In the genomic region with DNA sequence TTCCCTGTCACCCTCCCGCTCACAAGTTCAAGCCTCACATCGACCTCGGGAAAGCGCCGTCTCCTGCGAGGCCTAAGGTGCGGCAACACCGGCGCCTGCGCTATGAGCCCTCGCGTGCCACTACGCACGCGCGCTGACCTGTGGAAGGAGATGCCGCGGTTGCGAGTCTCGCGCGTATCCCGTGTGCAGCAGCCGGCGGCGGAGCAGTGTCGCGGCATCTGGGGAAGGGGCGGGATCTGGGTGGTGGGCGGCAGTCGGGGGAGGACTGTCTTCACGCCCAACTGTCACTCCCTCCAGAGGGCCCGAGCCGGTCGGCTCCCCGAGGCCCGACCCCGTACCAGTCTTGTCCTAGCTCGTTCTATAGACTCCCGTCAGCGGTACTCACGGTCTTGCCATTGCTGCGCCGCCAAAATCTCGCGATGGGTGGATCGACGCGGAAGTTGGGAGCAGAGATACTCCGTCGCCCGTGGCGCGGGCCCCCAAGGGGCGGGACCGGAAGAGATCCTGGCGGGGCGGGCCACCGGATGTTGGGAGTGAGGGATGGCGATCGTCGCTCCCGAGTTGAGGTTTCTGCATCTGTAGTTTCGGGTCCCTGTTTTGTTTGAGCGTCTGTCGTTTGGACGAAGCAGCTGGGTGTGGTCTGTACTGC, we compare ENCODE assay signal across 7 mouse cellular contexts. TPM values are rescaled to one million over a fixed set of nuclear protein-coding genes. Genes with fewer than 3 reads are reported as not detected.
DNase-seq lines count a peak whose midpoint lies in the region; ATAC-seq lines count a peak whose summit lies in the region.

A gene (minus strand): TSS at position 497 of the 649 bp plus-strand sequence.

- H3K4me3 ChIP-seq in embryonic facial prominence, embryonic 10.5 days, result peak within 1 kb of the TSS; percentile 72
- H3K4me3 ChIP-seq in limb, embryonic 10.5 days, result peak within 1 kb of the TSS; percentile 76
- peak within 1 kb of the TSS; percentile 63 for H3K4me3 ChIP-seq in midbrain, embryonic 13.5 days (replicated peaks)

- WGBS in embryonic facial prominence, embryonic 10.5 days, result under 1% methylated on average over 67 of the region's 67 CpGs
- WGBS in limb, embryonic 10.5 days, result under 1% methylated on average over 67 of the region's 67 CpGs
- under 1% methylated on average over 67 of the region's 67 CpGs for WGBS in midbrain, embryonic 13.5 days

- peak within 1 kb of the TSS; percentile 91 for H3K4me2 ChIP-seq in midbrain, embryonic 13.5 days (replicated peaks)

- peak; percentile 97 for DNase-seq in adrenal gland, postnatal 10 days
- peak; percentile 98 for DNase-seq in embryonic facial prominence, embryonic 10.5 days (ENCODE audit: low spot score)
- peak; percentile 95 for DNase-seq in kidney, adult 11 months
- DNase-seq in limb, embryonic 10.5 days (ENCODE audit: low spot score), result peak; percentile 99
- peak; percentile 94 for DNase-seq in spleen, adult 12 weeks (ENCODE audit: low spot score)

- no peaks in the 10 kb centered on the region for H3K9me3 ChIP-seq in embryonic facial prominence, embryonic 10.5 days
- H3K9me3 ChIP-seq in limb, embryonic 10.5 days (replicated peaks), result no peaks in the 10 kb centered on the region
- no peaks in the 10 kb centered on the region for H3K9me3 ChIP-seq in midbrain, embryonic 13.5 days

- peak; percentile 91 for ATAC-seq in granulocyte monocyte progenitor cell, adult 5-6 weeks (replicated peaks; ENCODE audit: poor library complexity, severe bottlenecking)
- peak; percentile 97 for ATAC-seq in midbrain, embryonic 13.5 days

- H3K27ac ChIP-seq in embryonic facial prominence, embryonic 10.5 days (replicated peaks), result peak within 1 kb of the TSS; percentile 91
- H3K27ac ChIP-seq in limb, embryonic 10.5 days, result peak within 1 kb of the TSS; percentile 90
- peak within 1 kb of the TSS; percentile 98 for H3K27ac ChIP-seq in midbrain, embryonic 13.5 days

- no peaks in the 10 kb centered on the region for H3K27me3 ChIP-seq in embryonic facial prominence, embryonic 10.5 days (replicated peaks; ENCODE audit: low read depth, poor library complexity, severe bottlenecking)
- H3K27me3 ChIP-seq in limb, embryonic 10.5 days (ENCODE audit: low read depth, poor library complexity, severe bottlenecking), result no peaks in the 10 kb centered on the region
- H3K27me3 ChIP-seq in midbrain, embryonic 13.5 days, result no peaks in the 10 kb centered on the region

- peaks cover 36% of the 10 kb centered on the region for H3K36me3 ChIP-seq in embryonic facial prominence, embryonic 10.5 days (replicated peaks)
- peaks cover 37% of the 10 kb centered on the region for H3K36me3 ChIP-seq in limb, embryonic 10.5 days
- peaks cover 33% of the 10 kb centered on the region for H3K36me3 ChIP-seq in midbrain, embryonic 13.5 days

- H3K4me1 ChIP-seq in embryonic facial prominence, embryonic 10.5 days, result peaks cover 27% of the 10 kb centered on the region
- peaks cover 22% of the 10 kb centered on the region for H3K4me1 ChIP-seq in limb, embryonic 10.5 days
- peaks cover 28% of the 10 kb centered on the region for H3K4me1 ChIP-seq in midbrain, embryonic 13.5 days (replicated peaks)

- peak within 1 kb of the TSS; percentile 84 for H3K9ac ChIP-seq in midbrain, embryonic 13.5 days (replicated peaks)

RNA-seq across cellular contexts. Expression of the gene that starts here (rescaled TPM):
- total RNA-seq in adrenal gland, postnatal 10 days (2021), result 10 to 100 TPM; 27.1 to 28.4 TPM
- polyA plus RNA-seq in embryonic facial prominence, embryonic 10.5 days (2016; fragmentation: Nextera tagmentation; extraction: Ambion mirVana), result 49.4 and 52.2 TPM in 2 replicates
- 18.4 and 24.8 TPM in 2 replicates for total RNA-seq in granulocyte monocyte progenitor cell, adult 5-6 weeks (2014; fragmentation: Nextera tagmentation)
- total RNA-seq in granulocyte monocyte progenitor cell, adult 5-6 weeks (2017), result 32.1 and 43.8 TPM in 2 replicates
- polyA plus RNA-seq in limb, embryonic 10.5 days (2016; fragmentation: Nextera tagmentation; extraction: Ambion mirVana), result 47.8 and 58.9 TPM in 2 replicates
- polyA plus RNA-seq in midbrain, embryonic 13.5 days (2015; fragmentation: Nextera tagmentation; extraction: Ambion mirVana), result 61.7 and 65.0 TPM in 2 replicates

Comparison
In these comparisons a context has a peak if more than half of its experiments do, and no peak if none do; other contexts are left out.
1. Peak in every context shown above with its lines: DNase-seq, ATAC-seq, H3K4me3 ChIP-seq and H3K27ac ChIP-seq.